ENCODE assay signal across 9 mouse cellular contexts in genomic region chr13:49291398-49291797, GRCm38 (mm10). TPM values are rescaled to one million over a fixed set of nuclear protein-coding genes. Genes with fewer than 3 reads are reported as not detected.
DNase-seq lines count a peak whose midpoint lies in the region; ATAC-seq lines count a peak whose summit lies in the region.
"Had no signal": no experiment of that assay in that cellular context is flagged by ENCODE, and none has a peak within 500 bp of the region (broad histone marks: within the 10 kb centered on the region; RNA-seq: fewer than 3 reads in every experiment).

No protein-coding gene starts in this region.

- no peaks in the 10 kb centered on the region for H3K36me3 ChIP-seq in heart, embryonic 11.5 days (ENCODE audit: control insufficient read depth, insufficient read depth, low read length)
- H3K36me3 ChIP-seq in midbrain, embryonic 13.5 days: peaks cover 8% of the 10 kb centered on the region; the same call in 1 of the 2 replicates

- WGBS in heart, embryonic 11.5 days (ENCODE audit: insufficient replicate concordance): 29% methylated on average over 1 of the region's 1 CpGs
- WGBS in midbrain, embryonic 13.5 days: 60% methylated on average over 1 of the region's 1 CpGs

- no peak overlapping the region for H3K4me2 ChIP-seq in heart, embryonic 11.5 days
- no peak overlapping the region for H3K4me2 ChIP-seq in midbrain, embryonic 13.5 days (replicated peaks)

- ATAC-seq in heart, embryonic 11.5 days (replicated peaks; ENCODE audit: insufficient number of reproducible peaks, low FRiP score, low TSS enrichment): no peak
- ATAC-seq in megakaryocyte progenitor cell, adult 5-6 weeks (replicated peaks; ENCODE audit: poor library complexity): 0 out of 2 replicates have a peak, but pooled peaks have one; percentile 45
- ATAC-seq in midbrain, embryonic 13.5 days: no peak

- no peaks in the 10 kb centered on the region; the same call in 1 of the 2 replicates for H3K9me3 ChIP-seq in heart, embryonic 11.5 days (replicated peaks; ENCODE audit: control insufficient read depth, low read length)
- H3K9me3 ChIP-seq in midbrain, embryonic 13.5 days: 0 out of 2 replicates have a peak, but pooled peaks cover 5% of the 10 kb centered on the region

- peak; percentile 28 for DNase-seq in heart, postnatal 4 days
- DNase-seq in A20 (ENCODE audit: low read depth, low spot score) (peak; percentile 55), ZHBTc4 (ENCODE audit: low read depth, low spot score) (peak; percentile 62)
- no peak for DNase-seq in right cerebral cortex, postnatal 25 days
- no peak for DNase-seq in right cerebral cortex, adult 2 months (ENCODE audit: low spot score in 2 of 2)
- DNase-seq: layer of hippocampus, postnatal 36 days had no signal

- H3K4me3 ChIP-seq in heart, embryonic 11.5 days (ENCODE audit: low read depth, low read length): no peak overlapping the region
- no peak overlapping the region for H3K4me3 ChIP-seq in midbrain, embryonic 13.5 days (replicated peaks)

- no peak overlapping the region for H3K27ac ChIP-seq in heart, embryonic 11.5 days (ENCODE audit: low read depth, low read length)
- no peak overlapping the region for H3K27ac ChIP-seq in midbrain, embryonic 13.5 days

- H3K4me1 ChIP-seq in heart, embryonic 11.5 days (ENCODE audit: control insufficient read depth, insufficient read depth, low read length): no peaks in the 10 kb centered on the region
- no peaks in the 10 kb centered on the region for H3K4me1 ChIP-seq in midbrain, embryonic 13.5 days (replicated peaks)

- H3K9ac ChIP-seq in heart, embryonic 11.5 days (ENCODE audit: low read depth, low read length): no peak overlapping the region
- H3K9ac ChIP-seq in midbrain, embryonic 13.5 days (replicated peaks): no peak overlapping the region

- no peaks in the 10 kb centered on the region for H3K27me3 ChIP-seq in heart, embryonic 11.5 days (ENCODE audit: control insufficient read depth, insufficient read depth, low read length)
- H3K27me3 ChIP-seq in midbrain, embryonic 13.5 days: no peaks in the 10 kb centered on the region

RNA-seq across cellular contexts. Expression of gene Fgd3, which starts 28.7 kb away (rescaled TPM):
- total RNA-seq in heart, postnatal 4 days (2021): under 1 TPM; 0.27 to 0.55 TPM
- polyA plus RNA-seq in heart, embryonic 11.5 days (2014; fragmentation: Nextera tagmentation; extraction: Ambion mirVana): 0.10 and 0.64 TPM in 2 replicates
- 3.4 and 4.1 TPM in 2 replicates for total RNA-seq in megakaryocyte progenitor cell, adult 5-6 weeks (2015)
- 8.6 and 9.3 TPM in 2 replicates for total RNA-seq in megakaryocyte progenitor cell, adult 5-6 weeks (2017)
- 1.8 TPM in 2 replicates for polyA plus RNA-seq in midbrain, embryonic 13.5 days (2015; fragmentation: Nextera tagmentation; extraction: Ambion mirVana)

RNA-seq across cellular contexts. Expression of gene Susd3, which starts 42.9 kb away (rescaled TPM):
- total RNA-seq in heart, postnatal 4 days (2021): under 1 TPM; 0.43 to 0.68 TPM
- 0.68 and 0.86 TPM in 2 replicates for polyA plus RNA-seq in heart, embryonic 11.5 days (2014; fragmentation: Nextera tagmentation; extraction: Ambion mirVana)
- total RNA-seq in megakaryocyte progenitor cell, adult 5-6 weeks (2015): 3.8 and 5.7 TPM in 2 replicates
- total RNA-seq in megakaryocyte progenitor cell, adult 5-6 weeks (2017): 1.7 and 4.0 TPM in 2 replicates
- 0.94 and 1.5 TPM in 2 replicates for polyA plus RNA-seq in midbrain, embryonic 13.5 days (2015; fragmentation: Nextera tagmentation; extraction: Ambion mirVana)

RNA-seq across cellular contexts. Expression of gene Bicd2, which starts 50.0 kb away (rescaled TPM):
- total RNA-seq in heart, postnatal 4 days (2021): 10 to 100 TPM; 80.9 to 84.3 TPM
- polyA plus RNA-seq in heart, embryonic 11.5 days (2014; fragmentation: Nextera tagmentation; extraction: Ambion mirVana): 34.0 and 42.8 TPM in 2 replicates
- total RNA-seq in megakaryocyte progenitor cell, adult 5-6 weeks (2015): 9.7 and 10.9 TPM in 2 replicates
- total RNA-seq in megakaryocyte progenitor cell, adult 5-6 weeks (2017): 17.1 and 21.5 TPM in 2 replicates
- 24.0 and 26.6 TPM in 2 replicates for polyA plus RNA-seq in midbrain, embryonic 13.5 days (2015; fragmentation: Nextera tagmentation; extraction: Ambion mirVana)

Comparison
In these comparisons a context has a peak if more than half of its experiments do, and no peak if none do; other contexts are left out.
1. DNase-seq: peak in heart, postnatal 4 days (single experiment), A20 (single experiment) and ZHBTc4 (single experiment); none in right cerebral cortex, postnatal 25 days (single experiment) and right cerebral cortex, adult 2 months (0 of 2).